Mouse (Mus musculus) layer of hippocampus, postnatal 14 days (tissue): Measurements from ENCODE around the gene Tubd1. TPM values are rescaled to one million over a fixed set of nuclear protein-coding genes. Genes with fewer than 3 reads are reported as not detected.

Source experiments
- DNase-seq, 2 experiments: peaks; one replicate each; pipeline ENCODE4 v3.0.0; 2021 to 2022; ENCODE audit warnings: low spot score in 2 of 2, mixed read lengths in 1 of 2
- total RNA-seq, 2 experiments: library from RNA; stranded (reverse); gene quantifications; 2 replicates each; pipeline ENCODE4 v1.2.3; 2021

The Tubd1 gene
- total RNA-seq, 2 experiments from 2014 or later: 7.0 to 9.2 TPM

GRCm38 (mm10) chr11:86583313-86583825 is 38.6 kb downstream of the Tubd1 start:
- no peak for DNase-seq

GRCm38 (mm10) chr11:86583990-86584897 is 39.5 kb downstream of the Tubd1 start:
- no peak for DNase-seq

DNA sequence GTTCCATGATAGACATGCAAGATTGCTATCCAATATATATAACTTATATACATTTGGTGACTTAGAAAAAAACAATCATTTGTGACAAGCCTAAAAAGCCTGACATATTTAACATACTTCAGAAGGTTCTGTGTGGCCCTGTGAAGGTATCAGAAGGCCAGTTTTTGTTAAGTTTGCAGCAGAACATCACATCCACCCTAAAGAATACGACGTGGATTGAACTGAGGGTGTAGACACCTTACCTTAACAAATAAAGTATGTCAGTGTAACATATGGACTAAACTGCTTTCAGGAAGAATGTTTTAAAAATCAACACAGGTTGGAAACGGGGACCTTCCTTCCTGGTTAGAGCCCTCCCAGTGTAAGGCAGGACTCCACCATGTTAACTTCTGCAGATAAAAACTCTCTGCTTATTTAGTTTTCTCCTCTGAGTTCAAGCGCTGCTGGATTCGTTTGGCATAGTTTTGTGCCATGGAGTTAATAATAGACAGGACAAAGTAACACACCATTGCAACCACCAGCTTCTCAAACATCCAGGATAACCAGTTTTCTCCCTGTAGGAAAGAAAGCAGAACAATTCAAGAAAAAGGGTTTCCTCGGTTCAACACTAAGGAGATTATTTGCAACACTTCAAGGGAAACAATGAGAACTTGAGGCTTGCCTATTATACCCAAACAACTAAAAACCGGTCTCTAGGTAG is 40.3 kb downstream of the Tubd1 start:
- no peak for DNase-seq

DNA sequence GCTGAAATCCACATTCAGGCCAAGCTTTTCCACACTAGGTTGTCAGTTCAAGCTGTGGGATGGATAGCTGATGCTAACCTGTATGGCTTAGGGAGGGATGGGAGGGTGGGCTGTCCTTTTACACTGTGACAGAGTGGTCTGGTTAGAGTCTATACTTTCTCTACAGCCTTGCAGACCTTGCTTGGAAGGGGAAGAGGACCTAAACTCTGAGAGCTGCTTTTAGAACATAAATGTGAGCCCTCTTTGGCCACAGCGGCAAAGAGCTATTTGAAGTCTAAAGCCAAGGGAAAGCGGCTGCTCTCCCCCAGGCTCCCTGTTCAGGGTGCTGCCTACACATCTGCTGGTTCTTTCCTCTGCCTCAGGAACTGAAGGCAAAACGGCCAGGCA is 40.8 kb downstream of the Tubd1 start:
- no peak for DNase-seq

DNA sequence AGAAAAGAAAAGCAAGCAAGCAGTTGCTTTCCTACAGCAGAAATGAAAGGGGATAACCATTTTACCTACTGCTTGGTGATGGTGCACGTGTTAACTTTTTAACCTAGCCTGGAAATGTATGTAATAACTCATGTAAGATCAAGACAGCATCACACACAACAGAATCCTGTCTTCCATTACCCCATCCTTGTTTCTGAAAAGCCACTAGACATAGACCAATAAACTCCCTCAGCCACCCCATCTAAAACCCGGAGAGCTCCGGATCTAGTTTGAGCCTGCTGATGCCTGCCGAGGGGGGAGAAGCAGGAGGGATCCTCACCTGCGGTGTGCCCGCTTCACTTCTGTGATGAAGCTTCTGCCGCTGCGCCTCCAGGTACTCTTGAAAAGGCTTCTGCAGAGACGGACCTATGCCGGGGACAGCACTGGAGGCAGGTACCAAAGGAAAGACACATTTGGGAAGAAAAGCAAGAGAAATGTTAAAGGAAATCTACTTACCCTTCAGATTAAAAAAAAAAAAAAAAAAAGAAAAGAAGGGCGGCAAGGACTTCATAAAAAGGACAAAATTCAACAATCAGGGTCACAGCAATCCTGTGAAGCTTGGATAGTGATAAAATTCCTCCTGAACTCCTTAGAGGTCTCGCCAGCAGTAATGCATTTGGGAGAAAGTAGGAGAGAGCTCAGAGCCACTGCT is 41.5 kb downstream of the Tubd1 start:
- DNase-seq: no peak

DNA sequence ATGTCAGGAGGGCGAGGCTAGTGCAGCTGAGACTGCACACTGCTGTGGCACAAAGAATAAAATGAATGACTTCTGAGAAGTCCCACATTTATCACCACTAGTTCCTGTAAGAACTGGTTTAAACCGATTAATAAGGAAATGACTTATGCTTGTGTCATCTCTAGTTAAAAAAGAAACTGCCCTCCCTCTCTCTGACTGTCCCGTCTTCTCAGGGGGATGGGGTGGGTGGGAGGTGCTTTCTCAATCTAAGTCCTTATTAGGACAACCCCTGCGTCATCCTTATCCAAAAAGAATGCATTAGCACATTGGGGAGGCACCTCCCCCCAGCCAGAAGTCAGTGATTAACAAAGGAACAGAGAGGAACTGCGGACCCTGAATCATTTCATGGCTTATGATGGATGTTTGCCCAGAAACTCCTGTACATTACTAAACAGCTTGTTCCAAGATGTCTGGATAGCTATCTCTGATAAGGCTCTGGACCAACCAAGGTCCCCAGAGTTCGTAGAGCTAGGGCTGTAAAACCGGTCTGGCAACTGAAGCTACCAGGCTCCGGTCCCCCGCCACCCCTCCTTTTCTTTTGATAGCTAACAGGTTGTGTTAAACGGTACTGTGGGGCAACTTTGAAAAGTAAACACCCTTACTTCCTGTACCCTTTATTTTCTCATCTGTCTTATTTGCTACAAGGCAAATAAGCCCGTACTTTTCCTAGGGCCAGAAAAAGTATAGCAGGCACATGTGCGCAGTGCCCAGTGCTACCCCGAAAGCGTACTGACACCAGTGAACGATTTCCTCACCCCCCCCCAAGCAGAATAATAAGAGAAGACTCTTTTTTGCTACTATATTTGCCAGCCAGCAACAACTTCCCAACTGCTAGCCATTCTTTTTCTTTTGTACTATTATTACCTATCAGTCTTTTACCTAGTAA is 42.3 kb downstream of the Tubd1 start:
- no peak for DNase-seq

DNA sequence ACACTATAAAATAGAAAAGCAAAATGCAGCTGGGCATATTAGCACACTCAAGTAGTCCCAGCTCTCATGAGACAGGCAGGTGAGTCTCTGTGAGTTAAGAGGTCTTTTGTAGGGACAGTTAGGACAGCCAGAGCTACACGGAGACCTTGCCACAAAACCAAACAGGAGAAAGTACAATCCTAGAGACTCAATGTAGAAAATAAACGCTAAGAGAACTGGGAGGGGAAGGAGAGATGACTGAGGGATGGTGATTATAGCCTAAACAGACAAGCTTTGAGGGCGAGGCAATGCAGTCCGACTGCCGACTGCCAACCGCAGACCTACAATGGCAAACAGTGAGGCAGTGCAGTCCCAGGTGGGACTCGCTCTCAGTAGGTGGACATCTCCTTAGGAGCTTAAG is 43.0 kb downstream of the Tubd1 start:
- DNase-seq: no peak

GRCm38 (mm10) chr11:86588583-86589298 is 44.0 kb downstream of the Tubd1 start:
- no peak for DNase-seq

DNA sequence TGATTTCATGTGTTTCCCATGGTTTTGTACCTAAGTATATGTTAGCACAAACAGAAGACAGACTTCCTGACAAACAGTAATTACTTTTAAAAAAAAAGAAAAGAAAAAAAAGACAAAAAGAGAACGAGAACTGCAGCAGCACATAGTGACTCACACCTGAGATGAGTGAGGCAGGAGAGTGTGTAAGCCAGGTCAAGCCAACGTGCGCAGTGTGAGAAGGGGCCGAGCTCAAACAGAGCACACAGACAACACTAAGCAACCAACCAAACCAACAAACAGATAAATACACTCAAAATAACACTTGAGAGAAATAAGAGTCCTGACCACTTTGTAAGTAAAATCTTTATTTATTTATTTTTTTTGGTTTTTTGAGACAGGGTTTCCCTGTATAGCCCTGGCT is 45.3 kb downstream of the Tubd1 start:
- DNase-seq: no peak

- no peak for DNase-seq
These were observed 45.8 kb downstream of the Tubd1 start for GRCm38 (mm10) chr11:86590579-86590978.

DNA sequence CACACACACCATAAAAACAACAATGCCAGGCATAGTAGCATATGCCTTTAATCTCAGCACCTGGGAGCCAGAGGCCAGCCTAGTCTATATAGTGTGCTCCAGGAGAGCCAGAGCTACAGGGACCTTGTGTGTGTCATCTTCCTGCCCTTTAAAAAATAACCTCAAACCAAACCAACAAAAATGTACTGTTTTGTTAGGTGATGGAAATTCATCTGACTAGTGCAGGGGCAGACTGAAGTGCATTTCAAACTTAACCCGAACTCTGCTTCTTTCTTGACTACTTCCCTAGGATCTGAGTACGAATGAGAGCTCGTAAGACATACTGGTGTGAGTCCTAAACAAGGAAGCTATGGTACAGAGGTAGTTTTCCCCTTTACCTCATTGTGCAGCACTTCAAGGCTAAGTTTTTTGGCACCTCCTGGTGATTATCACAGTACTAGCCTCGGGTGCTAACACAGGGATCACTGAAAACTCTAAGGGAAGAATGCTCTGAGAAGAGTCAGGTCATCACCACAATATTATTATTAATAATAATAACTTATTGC is 46.6 kb downstream of the Tubd1 start:
- DNase-seq: no peak

DNA sequence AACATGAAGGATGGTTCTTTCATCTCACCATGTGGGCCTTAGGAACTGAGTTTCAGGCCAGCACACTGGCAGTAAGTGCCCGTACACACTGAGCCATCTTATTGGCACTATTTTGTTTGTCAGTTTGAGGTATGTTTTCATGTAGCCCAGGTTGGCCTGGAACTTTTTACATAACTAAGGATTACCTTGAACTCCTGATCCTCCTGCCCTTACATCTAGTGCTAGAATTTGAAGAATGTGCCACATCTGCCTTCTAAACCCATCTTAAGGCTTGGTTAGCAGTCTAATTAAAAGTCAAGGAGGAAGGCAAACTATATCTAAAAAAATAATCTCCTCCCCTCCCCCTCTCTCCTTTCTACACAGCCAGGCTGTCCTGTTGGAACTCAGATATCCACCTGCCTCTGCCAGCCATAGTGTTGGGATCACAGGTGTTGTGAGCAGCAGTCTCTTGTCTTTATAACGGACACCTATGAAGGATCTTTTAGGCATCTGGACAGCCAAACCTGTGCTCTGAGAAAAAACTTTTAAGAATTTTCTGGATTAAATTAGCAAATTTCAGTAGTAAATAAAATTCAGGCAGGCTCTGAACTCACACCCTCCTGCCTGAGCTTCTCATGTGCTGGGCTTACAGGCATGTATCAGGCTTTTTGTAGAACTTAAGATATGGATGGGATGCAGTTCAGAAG is 47.3 kb downstream of the Tubd1 start:
- no peak for DNase-seq

- DNase-seq: no peak
These were observed 48.2 kb downstream of the Tubd1 start for GRCm38 (mm10) chr11:86592993-86593392.

- no peak for DNase-seq
These were observed 48.7 kb downstream of the Tubd1 start for GRCm38 (mm10) chr11:86593443-86593842.

- no peak for DNase-seq
These were observed 49.5 kb downstream of the Tubd1 start for GRCm38 (mm10) chr11:86594188-86594876.

- no peak for DNase-seq
These were observed 50.6 kb downstream of the Tubd1 start for GRCm38 (mm10) chr11:86595366-86595765.

GRCm38 (mm10) chr11:86596187-86596960 is 51.6 kb downstream of the Tubd1 start:
- DNase-seq: peak in 1 of 2 experiments; percentile 36

GRCm38 (mm10) chr11:86596976-86597375 is 52.2 kb downstream of the Tubd1 start:
- DNase-seq: no peak
